Mouse (Mus musculus): ENCODE results near the gene Retn.

- no peak for TF ChIP-seq EP300 (IDR thresholded peaks at IDR 0.05; ENCODE audit: low read depth)
- no peak for TF ChIP-seq CTCF (IDR thresholded peaks at IDR 0.05; ENCODE audit: low read depth)
These were observed 32.0 kb downstream of the Retn start for GRCm38 (mm10) chr8:3687537-3687936.

All from heart, postnatal 0 days (tissue).